Mouse (Mus musculus) kidney, embryonic 16.5 days (tissue): ENCODE data around the gene Ephx1. TPM values are rescaled to one million over a fixed set of nuclear protein-coding genes. Genes with fewer than 3 reads are reported as not detected.
A peak's percentile ranks its signal among the peaks of the same experiment; 100 is the strongest.

Source experiments
- ATAC-seq: fragments of 200-750 bp; cut with Nextera tagmentation; 2 replicates; pipeline ENCODE4 v1.8.0; 2017; ENCODE audit warnings: moderate TSS enrichment; ENCODE audit not compliant: low FRiP score, low TSS enrichment
- H3K27ac ChIP-seq: fragments of 300-500 bp; sonication (generic); 2 replicates; pipeline ENCODE4 v1.5.1; 2014; ENCODE audit warnings: low read length
- H3K27me3 ChIP-seq: fragments of 300-500 bp; sonication (generic); 2 replicates; pipeline ENCODE4 v1.6.1; 2014; ENCODE audit warnings: low read length, control low read depth, mixed read lengths; ENCODE audit not compliant: insufficient read depth
- H3K36me3 ChIP-seq: fragments of 300-500 bp; sonication (generic); 2 replicates; pipeline ENCODE4 v1.6.1; 2014; ENCODE audit warnings: low read length, control low read depth, mixed read lengths; ENCODE audit not compliant: insufficient read depth
- H3K4me1 ChIP-seq: fragments of 300-500 bp; sonication (generic); 2 replicates; pipeline ENCODE4 v1.6.1; 2014; ENCODE audit warnings: low read length, control low read depth, mixed read lengths; ENCODE audit not compliant: insufficient read depth
- H3K4me2 ChIP-seq: fragments of 300-500 bp; sonication (generic); replicated peaks from 2 replicates; pipeline ENCODE4 v1.6.1; 2014; ENCODE audit warnings: low read depth, low read length
- H3K4me3 ChIP-seq: fragments of 300-500 bp; sonication (generic); 2 replicates; pipeline ENCODE4 v1.5.1; 2014; ENCODE audit warnings: mild to moderate bottlenecking, low read length
- H3K9ac ChIP-seq: fragments of 300-500 bp; sonication (generic); replicated peaks from 2 replicates; pipeline ENCODE4 v1.6.1; 2014; ENCODE audit warnings: low read length
- H3K9me3 ChIP-seq: fragments of 300-500 bp; sonication (generic); 2 replicates; pipeline ENCODE4 v1.6.1; 2016; ENCODE audit warnings: low read length, control low read depth
- WGBS: fragments of 180-500 bp; shearing (Covaris S2); extraction: QIAGEN DNeasy Blood & Tissue Kit; methylation state at CpG from one replicate; pipeline ENCODE4 v1.1.7; 2014; 5-methylcytosine and 5-hydroxymethylcytosine counted together
- polyA plus RNA-seq: library from polyadenylated mRNA; unstranded; fragments of >200 nt; fragmentation: Nextera tagmentation; extraction: Ambion mirVana; gene quantifications from 2 replicates; pipeline ENCODE4 v1.2.1, GENCODE M21; 2015

Ephx1 gene
- polyA plus RNA-seq, 1 experiment from 2014 or later = 8.3 TPM

GRCm38 (mm10) chr1:180956973-180957381, 63.7 kb downstream of the Ephx1 start:
- H3K9ac ChIP-seq = no peak overlapping the region
- WGBS = 80% methylated on average over 8 of the region's 8 CpGs
- peak; percentile 82 for ATAC-seq
- H3K27ac ChIP-seq = 0 out of 2 replicates have a peak overlapping the region, but pooled peaks have one; percentile 9
- H3K4me3 ChIP-seq = no peak overlapping the region
- no peak overlapping the region for H3K4me2 ChIP-seq
- no peaks in the 10 kb centered on the region for H3K9me3 ChIP-seq
- no peaks in the 10 kb centered on the region for H3K27me3 ChIP-seq
- H3K4me1 ChIP-seq = 0 out of 2 replicates have a peak, but pooled peaks cover 5% of the 10 kb centered on the region
- H3K36me3 ChIP-seq = peaks cover 7% of the 10 kb centered on the region; the same call in 1 of the 2 replicates

GRCm38 (mm10) chr1:180956401-180956800, 64.3 kb downstream of the Ephx1 start:
- H3K9ac ChIP-seq = no peak overlapping the region
- H3K4me1 ChIP-seq = 0 out of 2 replicates have a peak, but pooled peaks cover 5% of the 10 kb centered on the region
- no peaks in the 10 kb centered on the region for H3K9me3 ChIP-seq
- H3K4me3 ChIP-seq = no peak overlapping the region
- 91% methylated on average over 8 of the region's 8 CpGs for WGBS
- no peak for ATAC-seq
- no peak overlapping the region for H3K4me2 ChIP-seq
- H3K36me3 ChIP-seq = peaks cover 7% of the 10 kb centered on the region; the same call in 1 of the 2 replicates
- H3K27ac ChIP-seq = 0 out of 2 replicates have a peak overlapping the region, but pooled peaks have one; percentile 9
- no peaks in the 10 kb centered on the region for H3K27me3 ChIP-seq

DNA sequence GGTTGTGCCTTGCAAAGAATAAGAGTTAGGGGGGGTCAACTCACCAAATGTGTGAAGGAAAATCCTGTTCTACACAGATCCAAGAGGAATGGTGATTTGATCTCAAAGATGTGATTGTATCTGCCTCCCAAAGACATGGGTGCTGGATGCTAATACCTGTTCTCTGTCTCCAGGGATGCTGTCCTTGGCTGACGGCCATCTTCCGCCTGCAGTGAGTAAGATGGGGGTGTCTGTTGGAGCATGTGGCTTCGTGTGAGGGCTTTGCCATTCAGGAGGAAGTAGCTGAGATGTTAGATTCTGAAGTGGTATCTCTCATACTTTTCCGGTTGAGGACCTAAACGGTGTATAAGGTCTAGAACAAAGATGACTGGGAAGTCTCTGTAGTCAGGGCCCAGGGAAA, 67.9 kb downstream of the Ephx1 start:
- Histone ChIP-seq H3K27ac (no peak overlapping the region), H3K4me3 (no peak overlapping the region), H3K9me3 (no peaks in the 10 kb centered on the region), H3K9ac (no peak overlapping the region), H3K4me1 (0 out of 2 replicates have a peak, but pooled peaks cover 5% of the 10 kb centered on the region), H3K4me2 (no peak overlapping the region), H3K27me3 (no peaks in the 10 kb centered on the region), H3K36me3 (peaks cover 16% of the 10 kb centered on the region)
- WGBS = 88% methylated on average over 5 of the region's 5 CpGs
- ATAC-seq = no peak

GRCm38 (mm10) chr1:180952085-180952746, 68.5 kb downstream of the Ephx1 start:
- no peak overlapping the region for H3K4me3 ChIP-seq
- peaks cover 16% of the 10 kb centered on the region for H3K36me3 ChIP-seq
- H3K9me3 ChIP-seq = no peaks in the 10 kb centered on the region
- no peak overlapping the region for H3K9ac ChIP-seq
- no peak overlapping the region for H3K4me2 ChIP-seq
- H3K4me1 ChIP-seq = 0 out of 2 replicates have a peak, but pooled peaks cover 5% of the 10 kb centered on the region
- no peak overlapping the region for H3K27ac ChIP-seq
- no peak for ATAC-seq
- no peaks in the 10 kb centered on the region for H3K27me3 ChIP-seq
- 44% methylated on average over 6 of the region's 6 CpGs for WGBS

GRCm38 (mm10) chr1:180946448-180946847, 74.3 kb downstream of the Ephx1 start:
- Histone ChIP-seq H3K4me2 (no peak overlapping the region), H3K27me3 (no peaks in the 10 kb centered on the region), H3K9me3 (no peaks in the 10 kb centered on the region), H3K4me3 (no peak overlapping the region), H3K36me3 (peaks cover 9% of the 10 kb centered on the region), H3K4me1 (peaks cover 34% of the 10 kb centered on the region), H3K27ac (no peak overlapping the region), H3K9ac (no peak overlapping the region)
- WGBS = 86% methylated on average over 6 of the region's 6 CpGs
- no peak for ATAC-seq

- Histone ChIP-seq H3K9ac (0 out of 2 replicates have a peak overlapping the region, but pooled peaks have one; percentile 44), H3K27me3 (peaks cover 4% of the 10 kb centered on the region)
- peak; percentile 76 for ATAC-seq
Measured at GRCm38 (mm10) chr1:180945001-180945980, 75.4 kb downstream of the Ephx1 start.

GRCm38 (mm10) chr1:180944553-180944952, 76.2 kb downstream of the Ephx1 start:
- WGBS = 83% methylated on average over 4 of the region's 4 CpGs

More at GRCm38 (mm10) chr1:180945001-180945980, 75.4 kb downstream of the Ephx1 start:
- Histone ChIP-seq H3K9me3 (no peaks in the 10 kb centered on the region), H3K4me1 (peaks cover 37% of the 10 kb centered on the region), H3K36me3 (peaks cover 7% of the 10 kb centered on the region), H3K4me2 (peak overlapping the region; percentile 46), H3K27ac (peak overlapping the region; percentile 84), H3K4me3 (peak overlapping the region; percentile 29)
- 31% methylated on average over 20 of the region's 20 CpGs for WGBS

GRCm38 (mm10) chr1:180943896-180944295, 76.8 kb downstream of the Ephx1 start:
- Histone ChIP-seq H3K27me3 (peaks cover 4% of the 10 kb centered on the region), H3K4me2 (no peak overlapping the region), H3K9me3 (no peaks in the 10 kb centered on the region), H3K36me3 (no peaks in the 10 kb centered on the region; the same call in 1 of the 2 replicates), H3K4me1 (peaks cover 37% of the 10 kb centered on the region), H3K27ac (no peak overlapping the region), H3K4me3 (no peak overlapping the region), H3K9ac (no peak overlapping the region)
- WGBS = 80% methylated on average over 1 of the region's 1 CpGs
- ATAC-seq = no peak

More at GRCm38 (mm10) chr1:180944553-180944952, 76.2 kb downstream of the Ephx1 start:
- no peak overlapping the region for H3K9ac ChIP-seq
- H3K27ac ChIP-seq = peak overlapping the region; percentile 84; the same call in 1 of the 2 replicates
- no peak overlapping the region for H3K4me2 ChIP-seq
- H3K36me3 ChIP-seq = no peaks in the 10 kb centered on the region; the same call in 1 of the 2 replicates
- ATAC-seq = no peak
- H3K27me3 ChIP-seq = peaks cover 4% of the 10 kb centered on the region
- H3K4me3 ChIP-seq = no peak overlapping the region
- peaks cover 37% of the 10 kb centered on the region for H3K4me1 ChIP-seq
- H3K9me3 ChIP-seq = no peaks in the 10 kb centered on the region

DNA sequence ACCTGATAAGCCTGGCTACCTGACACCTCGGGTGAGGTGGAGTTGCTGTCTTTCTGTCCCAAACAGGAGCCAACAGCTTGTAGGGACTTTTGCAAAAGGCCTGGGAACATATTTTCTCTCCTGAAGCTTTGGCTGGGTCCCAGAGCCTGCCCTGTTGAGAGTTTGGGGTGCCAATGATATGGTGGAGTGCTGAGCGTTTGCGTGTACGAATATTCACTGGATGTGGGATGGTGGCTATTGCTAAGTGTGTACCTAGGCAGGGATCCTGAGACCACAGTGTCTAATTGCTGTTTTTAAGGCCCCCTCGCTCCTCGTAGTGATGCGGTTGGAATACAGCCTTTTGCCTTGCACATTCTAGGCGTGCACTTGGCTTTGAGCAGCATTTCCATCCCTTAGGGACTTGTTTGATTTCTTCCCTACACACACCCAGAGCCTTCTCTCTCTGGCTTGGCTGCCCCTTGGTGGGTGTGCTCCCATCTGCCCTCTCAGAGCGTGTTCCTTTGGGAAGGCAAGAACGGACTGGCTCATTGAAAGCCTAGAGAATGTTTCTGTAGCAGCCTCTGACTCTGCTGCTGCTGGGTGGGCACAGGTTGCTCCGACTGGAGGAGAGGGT, 77.6 kb downstream of the Ephx1 start:
- Histone ChIP-seq H3K36me3 (no peaks in the 10 kb centered on the region), H3K9me3 (no peaks in the 10 kb centered on the region), H3K27me3 (peaks cover 4% of the 10 kb centered on the region), H3K4me3 (peak overlapping the region; percentile 92), H3K27ac (peak overlapping the region; percentile 11), H3K4me2 (peak overlapping the region; percentile 94), H3K4me1 (peaks cover 37% of the 10 kb centered on the region), H3K9ac (peak overlapping the region; percentile 88)
- ATAC-seq = no peak
- 44% methylated on average over 11 of the region's 11 CpGs for WGBS
